Mouse (Mus musculus) CH12.LX (cell line): ENCODE measurements at regions not wholly inside any gene's neighbourhood (a gene's known extent, or its start where the extent isn't known, plus 50 kb on each side); places are given as distances from the start of the nearest gene placed in this dataset.

ENCODE experiments used
- DNase-seq: peaks from one replicate; pipeline ENCODE4 v3.0.0-alpha.2; 2013; ENCODE audit errors: extremely low read depth
- H3K27ac ChIP-seq: 2 replicates; pipeline ENCODE4 v1.5.1; 2012; ENCODE audit warnings: low read depth, mild to moderate bottlenecking, control low read depth, moderate library complexity; ENCODE audit not compliant: insufficient read depth
- H3K27me3 ChIP-seq: replicated peaks from 2 replicates; pipeline ENCODE3; 2012; ENCODE audit warnings: inconsistent platforms
- H3K36me3 ChIP-seq, 2 experiments: replicated peaks in 1 of 2; 2 replicates each; pipeline versions ENCODE3 to v1.6.1; 2012; ENCODE audit warnings: inconsistent platforms in 1 of 2, low read length in 1 of 2, mild to moderate bottlenecking in 1 of 2, mixed read lengths in 1 of 2, moderate library complexity in 1 of 2; ENCODE audit not compliant: control insufficient read depth in 1 of 2, insufficient read depth in 1 of 2
- H3K4me1 ChIP-seq, 2 experiments: 2 replicates each; pipeline ENCODE4 v1.6.1; 2012; ENCODE audit warnings: inconsistent platforms in 1 of 2, moderate library complexity in 1 of 2; ENCODE audit not compliant: insufficient read depth in 2 of 2, control insufficient read depth in 1 of 2
- H3K4me2 ChIP-seq: 2 replicates; pipeline ENCODE4 v1.6.1; 2012; ENCODE audit warnings: low read depth, mild to moderate bottlenecking, control low read depth; ENCODE audit not compliant: poor library complexity, insufficient read depth, severe bottlenecking
- H3K4me3 ChIP-seq, 3 experiments: fragments of 150-350 bp in 1 of 3; sonication (generic) in 1 of 3; replicated peaks in 1 of 3; 2 replicates each; pipeline versions ENCODE3 to v1.5.1; 2011 to 2012; ENCODE audit warnings: low read depth in 2 of 3, low read length in 2 of 3, mild to moderate bottlenecking in 2 of 3, moderate library complexity in 2 of 3, control low read depth in 1 of 3, improper control_type of control experiment in 1 of 3, inconsistent platforms in 1 of 3, mixed read lengths in 1 of 3; ENCODE audit not compliant: poor library complexity in 1 of 3
- H3K79me2 ChIP-seq: replicated peaks from 2 replicates; pipeline ENCODE4 v1.6.1; 2012; ENCODE audit warnings: mild to moderate bottlenecking, moderate library complexity; ENCODE audit not compliant: control insufficient read depth, poor library complexity, insufficient read depth, severe bottlenecking; ENCODE audit errors: extremely low read depth
- H3K9ac ChIP-seq: 2 replicates; pipeline ENCODE4 v1.6.1; 2012; ENCODE audit warnings: low read depth, mild to moderate bottlenecking, control low read depth, moderate library complexity; ENCODE audit not compliant: insufficient read depth
- H3K9me3 ChIP-seq: replicated peaks from 2 replicates; pipeline ENCODE3; 2012; ENCODE audit warnings: low read length, inconsistent platforms, mixed read lengths
- BHLHE40 ChIP-seq: IDR thresholded peaks from 2 replicates; pipeline ENCODE4 v1.6.1; 2011; ENCODE audit warnings: mild to moderate bottlenecking, low read depth, low read length, improper control_type of control experiment
- CHD1 ChIP-seq: IDR thresholded peaks from 2 replicates; pipeline ENCODE4 v1.6.1; 2012; ENCODE audit warnings: low read depth, low read length, improper control_type of control experiment, inconsistent platforms
- CHD2 ChIP-seq: IDR thresholded peaks from 2 replicates; pipeline ENCODE4 v1.6.1; 2011; ENCODE audit warnings: low read length, improper control_type of control experiment
- CTCF ChIP-seq, 2 experiments: IDR thresholded peaks in 1 of 2; conservative IDR thresholded peaks in 1 of 2; 2 replicates each; pipeline ENCODE4 v1.5.1; 2011 to 2012; ENCODE audit warnings: low read depth in 2 of 2, low read length in 2 of 2, improper control_type of control experiment in 1 of 2, inconsistent platforms in 1 of 2, mild to moderate bottlenecking in 1 of 2, moderate library complexity in 1 of 2
- E2F4 ChIP-seq: IDR thresholded peaks from 2 replicates; pipeline ENCODE4 v1.6.1; 2011; ENCODE audit warnings: low read depth, low read length, improper control_type of control experiment; ENCODE audit not compliant: insufficient replicate concordance
- ELF1 ChIP-seq: IDR thresholded peaks from 2 replicates; pipeline ENCODE4 v1.6.1; 2014; ENCODE audit warnings: low read depth, mild to moderate bottlenecking, inconsistent platforms, low read length, improper control_type of control experiment
- EP300 ChIP-seq: IDR thresholded peaks from 2 replicates; pipeline ENCODE4 v1.6.1; 2011; ENCODE audit warnings: low read length, improper control_type of control experiment
- ETS1 ChIP-seq: conservative IDR thresholded peaks from 2 replicates; pipeline ENCODE4 v1.6.1; 2012; ENCODE audit warnings: low read depth, mild to moderate bottlenecking, inconsistent platforms, low read length, improper control_type of control experiment, moderate library complexity
- GABPA ChIP-seq: IDR thresholded peaks from 2 replicates; pipeline ENCODE4 v1.6.1; 2012; ENCODE audit warnings: low read depth, low read length, improper control_type of control experiment, inconsistent platforms; ENCODE audit not compliant: insufficient replicate concordance
- HCFC1 ChIP-seq: IDR thresholded peaks from 2 replicates; pipeline ENCODE4 v1.6.1; 2012; ENCODE audit warnings: low read depth, mild to moderate bottlenecking, inconsistent platforms, low read length, improper control_type of control experiment
- IRF4 ChIP-seq: IDR thresholded peaks from 2 replicates; pipeline ENCODE4 v1.6.1; 2014; ENCODE audit warnings: low read depth, mild to moderate bottlenecking, inconsistent platforms, low read length, improper control_type of control experiment
- MAX ChIP-seq: IDR thresholded peaks from 2 replicates; pipeline ENCODE4 v1.6.1; 2011; ENCODE audit warnings: low read length, improper control_type of control experiment
- MAZ ChIP-seq: IDR thresholded peaks from 2 replicates; pipeline ENCODE4 v1.6.1; 2012; ENCODE audit warnings: low read depth, mild to moderate bottlenecking, inconsistent platforms, low read length, improper control_type of control experiment, moderate library complexity
- MEF2A ChIP-seq: IDR thresholded peaks from 2 replicates; pipeline ENCODE4 v1.6.1; 2014; ENCODE audit warnings: low read depth, mild to moderate bottlenecking, inconsistent platforms, low read length, improper control_type of control experiment, borderline replicate concordance
- MXI1 ChIP-seq: IDR thresholded peaks from 2 replicates; pipeline ENCODE4 v1.6.1; 2011; ENCODE audit warnings: mild to moderate bottlenecking, low read depth, low read length, improper control_type of control experiment
- NRF1 ChIP-seq: IDR thresholded peaks from 2 replicates; pipeline ENCODE4 v1.6.1; 2014; ENCODE audit warnings: low read depth, mild to moderate bottlenecking, inconsistent platforms, low read length, improper control_type of control experiment, moderate library complexity
- PAX5 ChIP-seq: IDR thresholded peaks from 2 replicates; pipeline ENCODE4 v1.6.1; 2012; ENCODE audit warnings: low read length, inconsistent platforms, mixed read lengths
- POLR2A ChIP-seq: IDR thresholded peaks from 2 replicates; pipeline ENCODE4 v1.6.1; 2011; ENCODE audit warnings: low read depth, mild to moderate bottlenecking, improper control_type of control experiment, low read length
- RAD21 ChIP-seq: IDR thresholded peaks from 2 replicates; pipeline ENCODE4 v1.6.1; 2011; ENCODE audit warnings: low read depth, mild to moderate bottlenecking, low read length, improper control_type of control experiment, moderate library complexity
- RCOR1 ChIP-seq: conservative IDR thresholded peaks from 2 replicates; pipeline ENCODE4 v1.6.1; 2012; ENCODE audit warnings: low read depth, mild to moderate bottlenecking, inconsistent platforms, low read length, improper control_type of control experiment
- SIN3A ChIP-seq: IDR thresholded peaks from 2 replicates; pipeline ENCODE4 v1.6.1; 2012; ENCODE audit warnings: low read length, improper control_type of control experiment, inconsistent platforms
- TCF12 ChIP-seq: IDR thresholded peaks from 2 replicates; pipeline ENCODE4 v1.6.1; 2014; ENCODE audit warnings: low read depth, mild to moderate bottlenecking, inconsistent platforms, low read length, improper control_type of control experiment
- UBTF ChIP-seq: IDR thresholded peaks from 2 replicates; pipeline ENCODE4 v1.6.1; 2012; ENCODE audit warnings: low read depth, mild to moderate bottlenecking, inconsistent platforms, low read length, improper control_type of control experiment, moderate library complexity
- USF1 ChIP-seq: IDR thresholded peaks from 2 replicates; pipeline ENCODE4 v1.6.1; 2014; ENCODE audit warnings: low read depth, mild to moderate bottlenecking, inconsistent platforms, low read length, improper control_type of control experiment
- ZC3H11A ChIP-seq: IDR thresholded peaks from 2 replicates; pipeline ENCODE4 v1.6.1; 2012; ENCODE audit warnings: low read depth, mild to moderate bottlenecking, inconsistent platforms, low read length, improper control_type of control experiment
- ZMIZ1 ChIP-seq: IDR thresholded peaks from 2 replicates; pipeline ENCODE4 v1.6.1; 2012; ENCODE audit warnings: low read depth, mild to moderate bottlenecking, inconsistent platforms, low read length, improper control_type of control experiment
- dilution Hi-C: fragments of 300-500 bp; cut with MboI; formaldehyde crosslinking; loops from 2 replicates; pipeline ENCODE4 v1.14.3; 2020; ENCODE audit warnings: low sequenced_read_pairs; ENCODE audit not compliant: extremely low pct_unique_long_range_greater_than_20kb, extremely low pct_ligation_motif_present
- in situ Hi-C: fragments of 300-500 bp; cut with MboI; formaldehyde crosslinking; loops from 3 replicates; pipeline ENCODE4 v1.14.3; 2019; ENCODE audit warnings: low sequenced_read_pairs, low pct_ligation_motif_present, low pct_unique_long_range_greater_than_20kb, mixed read lengths

GRCm38 (mm10) chr9:61790849-61791248 lies 123.5 kb downstream of the Rplp1 start:
- Histone ChIP-seq H3K4me1 (no peaks in the 10 kb centered on the region), H3K79me2 (no peaks in the 10 kb centered on the region), H3K9ac (no peak overlapping the region), H3K27me3 (peaks cover 3% of the 10 kb centered on the region), H3K4me2 (no peak overlapping the region), H3K36me3 (no peaks in the 10 kb centered on the region), H3K9me3 (peaks cover 2% of the 10 kb centered on the region), H3K27ac (no peak overlapping the region), H3K4me3 (no peak overlapping the region)
- TF ChIP-seq IRF4: no peak
- no peak for TF ChIP-seq CHD2
- no peak for TF ChIP-seq MAZ
- TF ChIP-seq RCOR1: no peak
- TF ChIP-seq MEF2A: no peak
- no peak for TF ChIP-seq GABPA
- no peak for TF ChIP-seq MAX
- no peak for TF ChIP-seq BHLHE40
- no peak for TF ChIP-seq TCF12
- TF ChIP-seq CTCF (conservative IDR thresholded peaks at IDR 0.05 in 1 of 2, IDR thresholded peaks at IDR 0.05 in 1 of 2; ENCODE audit: low read depth in 2 of 2, low read length in 2 of 2): no peak
- no peak for TF ChIP-seq SIN3A
- TF ChIP-seq E2F4: no peak
- dilution Hi-C loops: no loop called here
- in situ Hi-C loops: no loop called here
- no peak for DNase-seq

- Histone ChIP-seq H3K9ac (no peak overlapping the region), H3K27me3 (peaks cover 3% of the 10 kb centered on the region), H3K79me2 (no peaks in the 10 kb centered on the region), H3K36me3 (no peaks in the 10 kb centered on the region), H3K27ac (no peak overlapping the region), H3K4me3 (no peak overlapping the region), H3K9me3 (peaks cover 2% of the 10 kb centered on the region), H3K4me2 (no peak overlapping the region), H3K4me1 (no peaks in the 10 kb centered on the region)
- DNase-seq: no peak
- dilution Hi-C loops (no loop called here), in situ Hi-C loops (no loop called here)
- TF ChIP-seq MEF2A: no peak
- no peak for TF ChIP-seq ELF1
- TF ChIP-seq MXI1: no peak
- no peak for TF ChIP-seq CHD2
- no peak for TF ChIP-seq RAD21
- TF ChIP-seq GABPA: no peak
- no peak for TF ChIP-seq TCF12
- TF ChIP-seq POLR2A: no peak
- no peak for TF ChIP-seq UBTF
- TF ChIP-seq USF1: no peak
- no peak for TF ChIP-seq RCOR1
- no peak for TF ChIP-seq NRF1
- no peak for TF ChIP-seq ETS1
- TF ChIP-seq MAX: no peak
- no peak for TF ChIP-seq HCFC1
- no peak for TF ChIP-seq CHD1
- no peak for TF ChIP-seq PAX5
- no peak for TF ChIP-seq ZC3H11A
- TF ChIP-seq EP300: no peak
- no peak for TF ChIP-seq ZMIZ1
- TF ChIP-seq, all 38 proteins: peak for 0
These were observed 125.1 kb downstream of the Rplp1 start for GRCm38 (mm10) chr9:61789066-61789897.
